Comparison of ENCODE assay signal across 19 mouse cellular contexts in genomic region chrX:62368111-62368510, GRCm38 (mm10).
"Had no signal": no experiment of that assay in that cellular context is flagged by ENCODE, and none has a peak within 500 bp of the region (broad histone marks: within the 10 kb centered on the region; RNA-seq: fewer than 3 reads in every experiment).

No protein-coding gene starts in this region.

- H3K36me3 ChIP-seq: midbrain, embryonic 10.5 days; midbrain, embryonic 12.5 days; neural tube, embryonic 13.5 days; neural tube, embryonic 15.5 days had no signal

- H3K9me3 ChIP-seq: midbrain, embryonic 12.5 days; neural tube, embryonic 13.5 days; neural tube, embryonic 15.5 days had no signal

- H3K9ac ChIP-seq: lung, embryonic 14.5 days; midbrain, embryonic 12.5 days; neural tube, embryonic 13.5 days; neural tube, embryonic 15.5 days had no signal

- H3K27ac ChIP-seq: midbrain, embryonic 10.5 days; midbrain, embryonic 12.5 days; neural tube, embryonic 13.5 days; neural tube, embryonic 15.5 days had no signal

- DNase-seq: lung, adult 18-20 months; lung, embryonic 14.5 days; lung, postnatal 10 days; lung, postnatal 4 days; midbrain, embryonic 14.5 days; retina, postnatal 1 day; right cerebral cortex, adult 18-20 months; right cerebral cortex, postnatal 25 days; right cerebral cortex, postnatal 4 days; spleen, adult 18-20 months; thymus, adult 18-20 months; thymus, postnatal 14 days; thymus, postnatal 36 days had no signal

- H3K4me3 ChIP-seq: midbrain, embryonic 10.5 days; midbrain, embryonic 12.5 days; myocyte; neural tube, embryonic 13.5 days; neural tube, embryonic 15.5 days had no signal

- ATAC-seq: midbrain, embryonic 16.5 days had no signal

- H3K4me1 ChIP-seq: midbrain, embryonic 10.5 days; midbrain, embryonic 12.5 days; neural tube, embryonic 13.5 days; neural tube, embryonic 15.5 days had no signal

- H3K4me2 ChIP-seq: lung, embryonic 14.5 days; midbrain, embryonic 12.5 days; neural tube, embryonic 13.5 days; neural tube, embryonic 15.5 days had no signal

- H3K27me3 ChIP-seq: midbrain, embryonic 12.5 days; neural tube, embryonic 13.5 days; neural tube, embryonic 15.5 days had no signal
